In the genomic region with DNA sequence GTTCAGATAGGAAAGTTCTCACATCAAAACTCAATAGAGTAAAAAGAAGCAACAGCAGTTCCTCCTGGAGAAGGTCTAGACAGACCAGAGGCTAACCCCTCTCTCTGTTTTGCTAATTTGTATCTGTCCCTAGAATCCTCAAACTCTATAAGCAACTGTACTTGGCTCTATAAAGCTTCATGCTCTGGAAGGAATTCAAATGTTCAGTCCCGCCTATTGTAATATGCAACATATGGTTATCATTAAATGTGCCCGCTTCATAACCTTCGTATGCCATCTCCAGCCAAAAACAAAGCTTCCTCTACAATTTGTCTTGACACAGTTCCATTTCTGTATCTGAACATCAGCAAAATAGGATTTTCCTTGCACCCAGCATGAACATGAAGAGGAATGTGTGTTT, we compare ENCODE assay signal across 24 mouse cellular contexts.
DNase-seq lines count a peak whose midpoint lies in the region; ATAC-seq lines count a peak whose summit lies in the region.
"Had no signal": no experiment of that assay in that cellular context is flagged by ENCODE, and none has a peak within 500 bp of the region (broad histone marks: within the 10 kb centered on the region; RNA-seq: fewer than 3 reads in every experiment).

No protein-coding gene starts in this region.

- H3K4me3 ChIP-seq in lung, embryonic 16.5 days (ENCODE audit: low read length): no peak overlapping the region
- H3K4me3 ChIP-seq in embryonic facial prominence, embryonic 10.5 days: no peak overlapping the region
- no peak overlapping the region for H3K4me3 ChIP-seq in embryonic facial prominence, embryonic 15.5 days (replicated peaks)
- H3K4me3 ChIP-seq in limb, embryonic 15.5 days: no peak overlapping the region
- H3K4me3 ChIP-seq: forebrain, embryonic 13.5 days; heart, embryonic 10.5 days; hindbrain, embryonic 15.5 days; limb, embryonic 12.5 days; myocyte; neural tube, embryonic 13.5 days had no signal

- H3K4me2 ChIP-seq in lung, embryonic 16.5 days (ENCODE audit: low read depth, low read length): no peak overlapping the region
- no peak overlapping the region for H3K4me2 ChIP-seq in embryonic facial prominence, embryonic 15.5 days (replicated peaks)
- H3K4me2 ChIP-seq in limb, embryonic 15.5 days: no peak overlapping the region
- H3K4me2 ChIP-seq: forebrain, embryonic 13.5 days; hindbrain, embryonic 15.5 days; limb, embryonic 12.5 days; neural tube, embryonic 13.5 days had no signal

- H3K27ac ChIP-seq in lung, embryonic 16.5 days (ENCODE audit: low read length): no peak overlapping the region
- H3K27ac ChIP-seq in embryonic facial prominence, embryonic 10.5 days (replicated peaks): peak overlapping the region; percentile 66
- peak overlapping the region; percentile 58 for H3K27ac ChIP-seq in embryonic facial prominence, embryonic 15.5 days (replicated peaks)
- H3K27ac ChIP-seq in limb, embryonic 15.5 days: no peak overlapping the region
- H3K27ac ChIP-seq: forebrain, embryonic 13.5 days; heart, embryonic 10.5 days; hindbrain, embryonic 15.5 days; limb, embryonic 12.5 days; liver, embryonic 14.5 days; neural tube, embryonic 13.5 days had no signal

- DNase-seq in lung, postnatal 25 days (ENCODE audit: low spot score): no peak
- no peak for DNase-seq in embryonic facial prominence, embryonic 10.5 days (ENCODE audit: low spot score)
- DNase-seq in embryo, embryonic 10 days (ENCODE audit: low spot score): no peak
- no peak for DNase-seq in spleen, postnatal 36 days (ENCODE audit: low spot score in 2 of 2)
- DNase-seq: adrenal gland, postnatal 36 days; cerebellum, adult 11-12 months; cerebellum, postnatal 14 days; heart, postnatal 4 days; kidney, adult 8-10 months; kidney, postnatal 10 days; layer of hippocampus, postnatal 36 days; lung, postnatal 4 days; midbrain, embryonic 14.5 days had no signal

- H3K9me3 ChIP-seq in lung, embryonic 16.5 days (ENCODE audit: control insufficient read depth, low read length): no peaks in the 10 kb centered on the region
- peaks cover 6% of the 10 kb centered on the region; the same call in 1 of the 2 replicates for H3K9me3 ChIP-seq in embryonic facial prominence, embryonic 10.5 days
- no peaks in the 10 kb centered on the region for H3K9me3 ChIP-seq in embryonic facial prominence, embryonic 15.5 days (replicated peaks)
- no peaks in the 10 kb centered on the region for H3K9me3 ChIP-seq in limb, embryonic 15.5 days
- H3K9me3 ChIP-seq: forebrain, embryonic 13.5 days; heart, embryonic 10.5 days; hindbrain, embryonic 15.5 days; limb, embryonic 12.5 days; neural tube, embryonic 13.5 days had no signal

- ATAC-seq in lung, embryonic 16.5 days (ENCODE audit: low read depth): peak; percentile 54; the same call in 1 of the 2 replicates
- peak; percentile 55; the same call in 1 of the 2 replicates for ATAC-seq in embryonic facial prominence, embryonic 15.5 days (ENCODE audit: insufficient number of reproducible peaks, low FRiP score, low TSS enrichment, low read depth)
- ATAC-seq in limb, embryonic 15.5 days (ENCODE audit: insufficient number of reproducible peaks, low FRiP score, low TSS enrichment, low read depth): peak; percentile 68
- no peak for ATAC-seq in monocyte, adult 5-6 weeks (replicated peaks; ENCODE audit: insufficient number of reproducible peaks, low FRiP score, low TSS enrichment, poor library complexity, severe bottlenecking)
- ATAC-seq: forebrain, embryonic 13.5 days had no signal

- H3K36me3 ChIP-seq in lung, embryonic 16.5 days (ENCODE audit: control insufficient read depth, insufficient read depth, low read length): no peaks in the 10 kb centered on the region
- H3K36me3 ChIP-seq in embryonic facial prominence, embryonic 10.5 days (replicated peaks): no peaks in the 10 kb centered on the region
- H3K36me3 ChIP-seq in embryonic facial prominence, embryonic 15.5 days: no peaks in the 10 kb centered on the region
- H3K36me3 ChIP-seq in limb, embryonic 15.5 days: no peaks in the 10 kb centered on the region
- H3K36me3 ChIP-seq: heart, embryonic 10.5 days; hindbrain, embryonic 15.5 days; limb, embryonic 12.5 days; neural tube, embryonic 13.5 days had no signal

- no peaks in the 10 kb centered on the region for H3K4me1 ChIP-seq in lung, embryonic 16.5 days (replicated peaks; ENCODE audit: control insufficient read depth, insufficient read depth, low read length)
- H3K4me1 ChIP-seq in embryonic facial prominence, embryonic 10.5 days: peaks cover 13% of the 10 kb centered on the region
- peaks cover 15% of the 10 kb centered on the region for H3K4me1 ChIP-seq in embryonic facial prominence, embryonic 15.5 days
- H3K4me1 ChIP-seq in limb, embryonic 15.5 days: peaks cover 13% of the 10 kb centered on the region
- H3K4me1 ChIP-seq: forebrain, embryonic 13.5 days; heart, embryonic 10.5 days had no signal

- H3K27me3 ChIP-seq in lung, embryonic 16.5 days (ENCODE audit: control insufficient read depth, insufficient read depth, low read depth, low read length): no peaks in the 10 kb centered on the region
- no peaks in the 10 kb centered on the region for H3K27me3 ChIP-seq in embryonic facial prominence, embryonic 10.5 days (replicated peaks; ENCODE audit: low read depth, poor library complexity, severe bottlenecking)
- no peaks in the 10 kb centered on the region for H3K27me3 ChIP-seq in embryonic facial prominence, embryonic 15.5 days
- H3K27me3 ChIP-seq in limb, embryonic 15.5 days: no peaks in the 10 kb centered on the region
- H3K27me3 ChIP-seq: forebrain, embryonic 13.5 days; hindbrain, embryonic 15.5 days; limb, embryonic 12.5 days; neural tube, embryonic 13.5 days had no signal

- WGBS in lung, embryonic 16.5 days: 49% methylated on average over 3 of the region's 3 CpGs
- WGBS in embryonic facial prominence, embryonic 10.5 days: 49% methylated on average over 3 of the region's 3 CpGs
- WGBS in embryonic facial prominence, embryonic 15.5 days: 41% methylated on average over 3 of the region's 3 CpGs
- WGBS in limb, embryonic 15.5 days: 29% methylated on average over 3 of the region's 3 CpGs

- no peak overlapping the region for H3K9ac ChIP-seq in lung, embryonic 16.5 days (ENCODE audit: low read length)
- H3K9ac ChIP-seq in embryonic facial prominence, embryonic 15.5 days: no peak overlapping the region
- H3K9ac ChIP-seq in limb, embryonic 15.5 days: no peak overlapping the region
- H3K9ac ChIP-seq: forebrain, embryonic 13.5 days; hindbrain, embryonic 15.5 days; limb, embryonic 12.5 days; liver, embryonic 14.5 days; neural tube, embryonic 13.5 days had no signal

Comparison
In these comparisons a context has a peak if more than half of its experiments do, and no peak if none do; other contexts are left out.
1. H3K27ac ChIP-seq: peak in embryonic facial prominence, embryonic 10.5 days (single experiment) and embryonic facial prominence, embryonic 15.5 days (single experiment); none in lung, embryonic 16.5 days (single experiment) and limb, embryonic 15.5 days (single experiment).